Mouse (Mus musculus) lung, adult 2 months (tissue): ENCODE measurements around the gene Dcdc2a.

ENCODE experiments used
- CTCF ChIP-seq: fragments of 200-500 bp; IDR thresholded peaks from 2 replicates; pipeline ENCODE4 v1.5.1; 2011; ENCODE audit warnings: mild to moderate bottlenecking, low read length, control low read depth; ENCODE audit not compliant: insufficient read depth
- POLR2A ChIP-seq: fragments of 200-500 bp; IDR thresholded peaks from 2 replicates; pipeline ENCODE4 v1.6.1; 2011; ENCODE audit warnings: low read depth, mild to moderate bottlenecking, control low read depth, low read length, borderline replicate concordance; ENCODE audit errors: extremely low read depth

DNA sequence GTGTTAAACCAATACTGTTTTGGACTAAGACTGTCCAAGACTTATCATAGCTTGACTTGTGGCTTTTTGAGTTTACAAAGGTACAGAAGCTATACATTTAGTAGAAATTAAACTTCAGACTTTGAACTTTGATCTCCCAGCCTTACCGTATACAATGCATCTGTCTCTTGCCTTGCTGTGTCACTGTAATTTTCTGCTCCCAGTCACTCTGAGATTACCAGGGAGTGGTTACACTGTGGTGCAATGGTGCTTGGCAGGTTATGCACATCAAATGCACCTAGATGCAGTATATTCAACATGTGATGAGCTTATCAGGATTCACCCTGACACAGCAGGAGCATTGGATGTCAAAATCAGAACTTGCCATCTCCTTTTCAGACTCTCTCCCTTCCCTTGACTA is 122.0 kb downstream of the Dcdc2a start:
- no peak for TF ChIP-seq CTCF
- TF ChIP-seq POLR2A, result no peak
